Mouse (Mus musculus): ENCODE measurements around the gene Kif15. TPM values are rescaled to one million over a fixed set of nuclear protein-coding genes. Genes with fewer than 3 reads are reported as not detected.

The Kif15 gene
- polyA plus RNA-seq, 1 experiment from 2014 or later, result 41.9 TPM

DNA sequence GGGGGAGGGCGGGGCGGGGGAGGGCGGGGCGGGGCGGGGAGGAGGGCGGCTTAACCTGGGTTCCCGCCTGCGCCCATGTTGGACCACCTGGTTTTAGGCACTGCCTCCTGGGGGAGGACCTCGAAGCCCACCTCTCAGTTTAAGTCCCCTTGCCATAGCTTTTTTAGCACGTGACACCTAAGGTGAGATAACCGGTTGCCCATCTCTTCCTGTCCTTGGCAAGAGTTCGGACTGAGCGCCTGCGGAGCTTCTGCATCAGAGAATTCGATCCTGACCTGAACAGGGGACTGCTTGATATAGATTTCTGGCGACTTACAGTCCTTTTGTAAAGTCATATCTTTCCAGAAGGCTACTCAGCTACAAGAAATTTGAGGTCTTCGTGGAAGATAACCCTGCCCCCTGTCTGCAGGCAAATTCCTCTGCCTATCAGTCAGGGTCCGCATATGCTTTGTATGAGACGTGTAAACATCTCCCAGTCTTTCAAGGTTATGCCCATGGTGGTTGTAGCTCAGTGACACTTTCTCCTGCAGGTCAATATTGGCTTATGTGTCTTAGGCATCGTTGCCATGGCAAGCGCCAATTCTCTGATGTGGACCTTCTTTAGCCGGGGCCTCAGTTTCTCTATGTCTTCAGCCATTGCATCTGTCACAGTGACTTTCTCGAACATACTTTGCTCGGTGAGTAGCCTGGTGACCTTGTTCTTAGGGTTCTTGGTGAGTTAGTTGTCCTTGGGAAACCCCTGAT, 71.0 kb downstream of the Kif15 start:
- Histone ChIP-seq H3K9me3 (no peaks in the 10 kb centered on the region), H3K9ac (no peak overlapping the region), H3K27me3 (no peaks in the 10 kb centered on the region), H3K27ac (0 out of 2 replicates have a peak overlapping the region, but pooled peaks have one; percentile 24), H3K4me3 (peak overlapping the region; percentile 74), H3K4me2 (peak overlapping the region; percentile 58), H3K36me3 (peaks cover 7% of the 10 kb centered on the region), H3K4me1 (peaks cover 6% of the 10 kb centered on the region; the same call in 1 of the 2 replicates)
- no peak for ATAC-seq (ENCODE audit: insufficient number of reproducible peaks, low FRiP score, low TSS enrichment, low read depth)
- WGBS, result 42% methylated on average over 18 of the region's 24 CpGs

DNA sequence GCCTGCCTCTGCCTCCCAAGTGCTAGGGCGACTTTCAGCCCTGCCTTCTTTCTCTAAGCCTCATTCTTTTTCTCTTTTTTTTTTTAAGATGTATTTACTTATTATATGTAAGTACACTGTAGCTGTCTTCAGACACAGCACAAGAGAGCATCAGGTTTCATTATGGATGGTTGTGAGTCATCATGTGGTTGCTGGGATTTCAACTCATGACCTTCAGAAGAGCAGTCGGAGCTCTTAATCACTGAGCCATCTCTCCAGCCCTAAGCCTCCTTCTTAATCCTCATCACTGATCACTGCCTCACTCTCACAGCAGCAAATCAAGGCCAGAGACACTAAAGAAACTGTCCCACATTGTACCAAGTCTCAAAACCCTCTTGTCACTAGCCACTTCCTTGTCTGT, 73.4 kb downstream of the Kif15 start:
- 73% methylated on average over 2 of the region's 2 CpGs for WGBS
- Histone ChIP-seq H3K4me3 (no peak overlapping the region), H3K9me3 (no peaks in the 10 kb centered on the region), H3K4me1 (peaks cover 6% of the 10 kb centered on the region; the same call in 1 of the 2 replicates), H3K4me2 (no peak overlapping the region), H3K9ac (no peak overlapping the region), H3K27me3 (no peaks in the 10 kb centered on the region), H3K27ac (no peak overlapping the region), H3K36me3 (no peaks in the 10 kb centered on the region)
- no peak for ATAC-seq (ENCODE audit: insufficient number of reproducible peaks, low FRiP score, low TSS enrichment, low read depth)

DNA sequence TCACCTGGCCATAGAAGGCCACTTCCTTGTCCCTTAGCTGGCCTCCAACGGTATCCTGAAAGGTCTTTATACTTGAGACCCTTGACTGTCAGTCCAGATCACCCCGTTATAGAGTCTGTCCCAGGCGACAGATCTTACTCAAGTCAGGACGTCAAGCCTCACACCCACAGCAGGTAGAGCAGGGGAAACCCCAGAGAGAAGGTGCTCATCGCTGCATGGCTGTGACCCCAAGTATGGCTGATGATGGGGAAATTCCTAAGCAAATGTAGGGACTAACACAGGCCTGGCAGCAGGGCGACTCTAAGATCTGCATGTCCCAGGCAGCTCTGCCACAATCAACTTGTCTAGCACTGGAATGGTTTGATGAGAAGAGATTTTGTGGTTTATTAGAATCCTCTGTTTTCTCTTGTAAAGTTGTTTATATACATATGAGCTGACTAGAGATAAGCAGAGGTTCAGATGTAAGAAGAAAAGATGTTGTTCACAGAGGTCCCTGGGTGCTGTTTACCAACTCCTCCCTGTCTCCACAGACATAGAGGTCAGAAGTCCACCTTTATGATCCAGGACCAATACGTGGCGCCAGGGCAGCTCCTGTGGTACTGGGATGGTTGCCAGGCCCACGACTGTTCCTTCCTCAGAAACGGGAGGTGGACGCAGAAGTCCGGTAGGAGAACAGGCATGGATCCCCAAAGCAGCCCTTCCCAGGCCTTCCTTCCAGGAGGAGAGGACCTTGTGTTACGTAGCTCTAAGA, 80.8 kb downstream of the Kif15 start:
- H3K9ac ChIP-seq, result no peak overlapping the region
- H3K4me1 ChIP-seq, result no peaks in the 10 kb centered on the region
- H3K36me3 ChIP-seq, result no peaks in the 10 kb centered on the region
- no peaks in the 10 kb centered on the region for H3K9me3 ChIP-seq
- H3K4me3 ChIP-seq, result no peak overlapping the region
- H3K4me2 ChIP-seq, result no peak overlapping the region
- 75% methylated on average over 13 of the region's 13 CpGs for WGBS
- H3K27me3 ChIP-seq, result no peaks in the 10 kb centered on the region
- H3K27ac ChIP-seq, result no peak overlapping the region
- ATAC-seq (ENCODE audit: insufficient number of reproducible peaks, low FRiP score, low TSS enrichment, low read depth), result no peak

- Histone ChIP-seq H3K4me3 (no peak within 1 kb of the TSS), H3K9ac (no peak within 1 kb of the TSS), H3K4me1 (no peaks in the 10 kb centered on the region), H3K27ac (no peak within 1 kb of the TSS), H3K27me3 (no peaks in the 10 kb centered on the region), H3K9me3 (no peaks in the 10 kb centered on the region), H3K4me2 (no peak within 1 kb of the TSS), H3K36me3 (no peaks in the 10 kb centered on the region)
- 80% methylated on average over 4 of the region's 4 CpGs for WGBS
- ATAC-seq (ENCODE audit: insufficient number of reproducible peaks, low FRiP score, low TSS enrichment, low read depth), result no peak
Observed at GRCm38 (mm10) chr9:123034426-123034825, 83.6 kb downstream of the Kif15 start, which contains the start of gene Tgm4. Gene Tgm4, plus strand, starts transcription at chr9:123034726.

GRCm38 (mm10) chr9:123047665-123048064, 96.8 kb downstream of the Kif15 start:
- H3K4me3 ChIP-seq, result no peak overlapping the region
- no peaks in the 10 kb centered on the region for H3K27me3 ChIP-seq
- 83% methylated on average over 1 of the region's 1 CpGs for WGBS
- no peaks in the 10 kb centered on the region for H3K9me3 ChIP-seq
- H3K36me3 ChIP-seq, result no peaks in the 10 kb centered on the region
- H3K4me1 ChIP-seq, result no peaks in the 10 kb centered on the region
- no peak overlapping the region for H3K4me2 ChIP-seq
- H3K27ac ChIP-seq, result no peak overlapping the region
- no peak for ATAC-seq (ENCODE audit: insufficient number of reproducible peaks, low FRiP score, low TSS enrichment, low read depth)
- H3K9ac ChIP-seq, result no peak overlapping the region

DNA sequence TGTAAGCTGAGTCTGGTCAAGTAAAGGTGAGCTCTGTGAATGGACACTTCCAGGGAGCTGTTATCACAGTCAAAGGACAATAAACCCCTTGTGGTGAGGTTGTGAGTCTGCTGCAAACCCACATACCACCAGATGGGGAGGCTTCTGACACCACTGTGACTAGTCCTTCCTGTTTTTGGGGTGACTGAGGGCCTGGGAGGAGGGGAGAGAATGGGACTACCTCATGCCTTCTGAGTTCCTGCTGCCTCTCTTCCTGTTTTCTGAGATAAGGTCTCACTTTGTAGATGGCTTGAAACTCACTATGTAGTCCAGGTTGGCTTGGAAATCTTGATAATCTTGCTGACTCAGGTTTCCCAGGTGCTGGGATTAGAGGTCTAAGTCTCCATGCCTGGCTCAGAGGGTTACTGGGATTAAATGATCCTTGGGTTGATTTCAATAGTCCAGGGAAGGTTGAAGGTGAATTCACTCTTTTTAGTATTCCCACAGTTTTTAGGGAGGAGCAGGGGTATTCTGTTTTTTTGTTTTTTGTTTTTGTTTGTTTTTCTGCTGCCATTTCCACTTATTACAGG, 108.0 kb downstream of the Kif15 start:
- Histone ChIP-seq H3K4me3 (no peak overlapping the region), H3K4me2 (no peak overlapping the region), H3K36me3 (no peaks in the 10 kb centered on the region), H3K9ac (no peak overlapping the region), H3K4me1 (no peaks in the 10 kb centered on the region), H3K9me3 (no peaks in the 10 kb centered on the region), H3K27ac (no peak overlapping the region), H3K27me3 (no peaks in the 10 kb centered on the region)
- ATAC-seq (ENCODE audit: insufficient number of reproducible peaks, low FRiP score, low TSS enrichment, low read depth), result no peak

- Histone ChIP-seq H3K36me3 (no peaks in the 10 kb centered on the region), H3K9me3 (no peaks in the 10 kb centered on the region), H3K4me2 (no peak overlapping the region), H3K4me1 (no peaks in the 10 kb centered on the region), H3K27ac (no peak overlapping the region), H3K4me3 (no peak overlapping the region), H3K9ac (no peak overlapping the region), H3K27me3 (no peaks in the 10 kb centered on the region)
- ATAC-seq (ENCODE audit: insufficient number of reproducible peaks, low FRiP score, low TSS enrichment, low read depth), result no peak
- WGBS, result 87% methylated on average over 3 of the region's 3 CpGs
Observed at GRCm38 (mm10) chr9:123060172-123060571, 109.3 kb downstream of the Kif15 start.

Other genes with a start within 250 kb of the Kif15 start
- gene Topaz1, start 203.7 kb upstream of the Kif15 start, polyA plus RNA-seq (2015; fragmentation: Nextera tagmentation; extraction: Ambion mirVana), result not detected in 2 replicates
- 7.0 and 8.1 TPM in 2 replicates for gene Tcaim, start 145.5 kb upstream of the Kif15 start, polyA plus RNA-seq (2015; fragmentation: Nextera tagmentation; extraction: Ambion mirVana)
- gene Gm35549, start 107.0 kb upstream of the Kif15 start, polyA plus RNA-seq (2015; fragmentation: Nextera tagmentation; extraction: Ambion mirVana), result 0.42 TPM in 1 of 2 replicates, not detected in the other
- 59.7 and 66.5 TPM in 2 replicates for gene Zfp445, start 85.0 kb upstream of the Kif15 start, polyA plus RNA-seq (2015; fragmentation: Nextera tagmentation; extraction: Ambion mirVana)
- 4.1 and 5.8 TPM in 2 replicates for gene Zkscan7, start 65.4 kb upstream of the Kif15 start, polyA plus RNA-seq (2015; fragmentation: Nextera tagmentation; extraction: Ambion mirVana)
- 16.7 and 17.0 TPM in 2 replicates for gene Zfp105, start 28.0 kb upstream of the Kif15 start, polyA plus RNA-seq (2015; fragmentation: Nextera tagmentation; extraction: Ambion mirVana)
- gene 1110059G10Rik, start within 50 bp of the Kif15 start, polyA plus RNA-seq (2015; fragmentation: Nextera tagmentation; extraction: Ambion mirVana), result 25.5 and 29.9 TPM in 2 replicates
- gene Tmem42, start 70.3 kb downstream of the Kif15 start, polyA plus RNA-seq (2015; fragmentation: Nextera tagmentation; extraction: Ambion mirVana), result 24.5 and 25.6 TPM in 2 replicates
- 0.36 and 0.46 TPM in 2 replicates for gene Tgm4, start 83.7 kb downstream of the Kif15 start, polyA plus RNA-seq (2015; fragmentation: Nextera tagmentation; extraction: Ambion mirVana)
- gene Zdhhc3, start 162.2 kb downstream of the Kif15 start, polyA plus RNA-seq (2015; fragmentation: Nextera tagmentation; extraction: Ambion mirVana), result 70.3 and 78.2 TPM in 2 replicates
- gene Exosc7, start 162.2 kb downstream of the Kif15 start, polyA plus RNA-seq (2015; fragmentation: Nextera tagmentation; extraction: Ambion mirVana), result 103 and 108 TPM in 2 replicates
- 10.5 and 14.1 TPM in 2 replicates for gene Clec3b, start 199.9 kb downstream of the Kif15 start, polyA plus RNA-seq (2015; fragmentation: Nextera tagmentation; extraction: Ambion mirVana)

Measured in limb, embryonic 15.5 days (tissue).